Mouse (Mus musculus) forelimb bud, embryonic 11.5 days (tissue): Measurements from ENCODE around the gene Atp5s.
A peak's percentile ranks its signal among the peaks of the same experiment; 100 is the strongest.

ENCODE experiments used
- DNase-seq: peaks from one replicate; pipeline ENCODE4 v3.0.0-alpha.2; 2012; ENCODE audit warnings: low read depth, low spot score

Atp5s gene

GRCm38 (mm10) chr12:69732221-69732620, 7.5 kb downstream of the Atp5s start:
- DNase-seq: no peak

DNA sequence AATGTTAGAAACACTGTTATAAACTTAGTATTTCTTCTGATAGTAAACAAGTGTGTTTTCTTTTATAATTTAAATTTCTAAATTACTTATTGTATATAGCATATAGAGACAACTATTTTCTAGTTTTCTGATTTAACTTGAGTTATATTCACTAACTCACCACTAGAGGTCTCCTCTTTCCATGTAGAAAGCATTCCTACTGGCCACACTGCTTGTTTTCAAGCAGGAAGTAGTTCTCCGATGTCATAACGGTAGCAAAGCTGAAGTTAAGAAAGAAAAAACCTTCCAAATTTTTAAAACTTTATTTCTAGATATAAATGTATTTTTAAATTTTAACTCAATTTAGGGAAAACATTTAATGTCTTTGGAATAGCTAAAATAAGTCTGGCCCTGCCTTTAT, 8.8 kb downstream of the Atp5s start:
- DNase-seq: peak; percentile 37

GRCm38 (mm10) chr12:69733923-69734322, 9.2 kb downstream of the Atp5s start:
- DNase-seq: no peak

DNA sequence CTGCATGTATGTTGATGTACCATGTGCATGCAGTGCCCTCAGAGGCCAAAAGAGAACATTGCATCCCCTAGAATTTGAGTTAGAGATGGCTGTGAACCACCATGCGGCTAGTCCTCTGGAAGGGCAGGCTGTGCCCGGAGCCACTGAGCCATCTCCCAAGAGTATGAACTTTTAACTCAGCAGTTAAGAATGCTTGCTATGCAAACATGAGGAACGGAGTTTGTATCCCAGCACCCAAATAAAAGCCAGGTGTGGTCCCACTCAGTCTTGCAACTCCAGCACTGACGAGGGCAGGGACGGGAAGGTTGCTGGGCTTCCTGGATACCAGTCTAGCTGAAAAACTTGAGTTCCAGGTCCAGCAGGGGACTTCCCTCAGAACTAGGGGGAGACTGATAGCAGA, 17.2 kb downstream of the Atp5s start:
- no peak for DNase-seq

GRCm38 (mm10) chr12:69744138-69744537, 19.4 kb downstream of the Atp5s start:
- DNase-seq: no peak

- DNase-seq: peak; percentile 67
These were observed 27.2 kb downstream of the Atp5s start for GRCm38 (mm10) chr12:69751864-69752341.

DNA sequence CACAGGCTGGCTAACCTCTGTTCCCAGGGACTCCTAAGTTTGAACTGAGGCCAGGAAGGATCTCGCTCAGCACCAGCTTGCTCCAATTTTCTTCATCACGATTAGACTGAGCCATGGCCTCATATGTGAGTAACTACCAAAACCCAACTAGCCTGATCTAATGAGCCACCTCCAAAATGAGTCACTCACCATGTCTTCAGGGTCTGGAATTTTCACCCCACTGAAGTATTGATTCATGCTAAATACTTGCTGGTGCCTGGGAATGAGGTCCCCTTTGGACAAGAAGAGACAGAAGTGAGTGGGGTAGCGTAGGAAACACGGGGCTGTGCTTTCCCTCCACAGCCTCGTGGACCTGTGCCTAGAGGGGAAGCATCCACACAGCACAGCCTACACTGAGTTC, 29.2 kb downstream of the Atp5s start:
- no peak for DNase-seq

GRCm38 (mm10) chr12:69756015-69756414, 31.3 kb downstream of the Atp5s start:
- DNase-seq: no peak

GRCm38 (mm10) chr12:69757418-69758141, 32.8 kb downstream of the Atp5s start:
- DNase-seq: peak; percentile 43

GRCm38 (mm10) chr12:69758221-69759185, 33.8 kb downstream of the Atp5s start:
- DNase-seq: peak; percentile 28

DNA sequence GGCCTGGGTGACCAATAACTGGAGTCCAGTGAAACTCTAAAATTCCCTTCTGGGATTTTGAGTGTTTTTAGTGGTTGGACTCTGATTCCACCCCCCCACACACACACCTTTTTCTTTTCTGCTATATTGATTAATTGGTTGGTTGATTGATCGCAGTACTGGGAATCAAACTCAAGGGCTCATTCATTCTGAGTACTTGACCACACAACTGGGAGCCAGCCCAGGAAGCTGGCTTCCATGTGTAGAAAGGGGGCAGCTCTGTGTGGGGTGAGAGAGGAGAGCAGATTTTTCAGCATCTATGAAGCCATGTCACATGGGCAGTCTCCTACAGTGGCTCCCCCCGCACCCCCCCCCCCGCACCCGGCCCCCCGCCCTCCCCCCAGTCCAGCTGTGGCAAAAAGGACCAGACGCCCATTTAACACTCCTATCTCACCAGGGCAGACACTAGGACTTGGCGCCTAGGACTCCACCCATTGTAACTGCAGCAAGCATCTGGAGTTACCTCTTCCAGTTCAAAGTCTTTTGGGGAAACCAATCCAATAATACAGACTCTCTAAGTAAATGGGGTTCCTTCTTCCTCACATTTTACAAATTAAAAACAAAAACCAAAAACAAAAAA, 34.6 kb downstream of the Atp5s start:
- no peak for DNase-seq

GRCm38 (mm10) chr12:69760014-69760413, 35.3 kb downstream of the Atp5s start:
- DNase-seq: no peak

DNA sequence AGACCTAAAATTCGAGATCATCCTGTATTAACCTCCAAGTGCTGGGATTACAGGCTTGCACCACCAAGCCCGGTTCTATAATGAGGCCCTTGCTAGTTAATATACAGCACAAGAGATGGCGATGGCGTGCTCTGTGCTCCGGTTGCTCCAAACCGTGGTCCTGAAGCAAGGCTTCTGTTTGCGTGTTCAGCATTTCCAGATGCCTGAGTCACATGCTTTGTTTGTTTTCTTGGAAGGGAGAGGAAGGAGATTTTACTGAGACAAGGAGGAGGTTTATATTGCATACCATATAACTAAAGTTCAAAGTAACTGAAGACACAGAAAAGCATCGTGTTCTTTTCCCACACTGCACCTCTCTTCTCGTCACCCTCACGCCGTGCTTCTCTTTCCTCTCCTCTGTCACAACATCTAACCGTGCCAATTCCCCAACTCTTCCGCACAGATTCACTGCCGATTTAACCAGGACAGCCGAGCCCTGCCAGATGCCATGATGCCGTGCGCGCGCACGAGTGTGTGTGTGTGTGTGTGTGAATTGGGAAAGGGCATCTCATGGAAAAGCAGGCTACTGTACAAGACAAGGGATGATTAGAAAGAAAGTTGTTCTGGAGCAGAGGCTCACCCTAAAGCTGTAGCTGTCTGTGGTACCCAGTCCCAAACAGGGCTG, 36.1 kb downstream of the Atp5s start:
- no peak for DNase-seq

DNA sequence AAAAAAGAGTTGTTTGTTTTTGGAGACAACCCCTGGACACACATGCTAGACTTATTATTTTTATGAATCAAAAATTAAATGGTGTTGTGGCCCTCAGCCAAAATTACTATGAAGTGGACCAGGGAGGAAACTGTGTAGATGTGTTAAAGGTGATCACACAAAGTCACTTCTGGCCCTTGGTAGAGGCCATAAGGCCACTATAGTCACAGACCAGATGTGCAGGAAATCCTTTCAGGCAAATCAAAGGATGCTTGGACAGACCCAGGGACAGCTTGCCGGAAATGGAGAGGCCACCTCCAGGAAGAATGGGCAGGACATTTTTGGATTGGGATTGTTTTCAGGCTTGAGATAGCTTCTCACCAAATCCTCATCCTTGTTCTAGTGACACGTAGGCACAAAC, 36.9 kb downstream of the Atp5s start:
- no peak for DNase-seq

DNA sequence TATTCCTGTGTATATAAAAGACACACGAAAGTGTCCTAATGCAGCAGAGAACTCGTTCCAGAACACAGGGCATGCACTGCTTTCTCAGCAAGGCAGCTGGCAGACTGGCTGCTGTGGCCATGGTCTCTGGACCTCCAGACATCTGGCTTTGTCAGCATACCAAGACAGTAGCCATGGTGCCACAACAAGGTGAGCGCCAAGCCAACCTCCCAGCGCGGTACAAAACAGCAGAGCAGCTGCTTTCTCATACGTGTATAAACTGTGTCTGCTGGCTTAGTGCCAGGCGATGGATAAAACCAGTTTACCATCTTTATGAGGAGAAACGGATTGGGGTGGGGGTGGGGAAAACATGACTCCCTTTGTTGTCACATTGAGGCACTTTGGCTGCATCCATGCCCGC, 40.8 kb downstream of the Atp5s start:
- no peak for DNase-seq

GRCm38 (mm10) chr12:69766185-69766904, 41.6 kb downstream of the Atp5s start:
- DNase-seq: no peak

DNA sequence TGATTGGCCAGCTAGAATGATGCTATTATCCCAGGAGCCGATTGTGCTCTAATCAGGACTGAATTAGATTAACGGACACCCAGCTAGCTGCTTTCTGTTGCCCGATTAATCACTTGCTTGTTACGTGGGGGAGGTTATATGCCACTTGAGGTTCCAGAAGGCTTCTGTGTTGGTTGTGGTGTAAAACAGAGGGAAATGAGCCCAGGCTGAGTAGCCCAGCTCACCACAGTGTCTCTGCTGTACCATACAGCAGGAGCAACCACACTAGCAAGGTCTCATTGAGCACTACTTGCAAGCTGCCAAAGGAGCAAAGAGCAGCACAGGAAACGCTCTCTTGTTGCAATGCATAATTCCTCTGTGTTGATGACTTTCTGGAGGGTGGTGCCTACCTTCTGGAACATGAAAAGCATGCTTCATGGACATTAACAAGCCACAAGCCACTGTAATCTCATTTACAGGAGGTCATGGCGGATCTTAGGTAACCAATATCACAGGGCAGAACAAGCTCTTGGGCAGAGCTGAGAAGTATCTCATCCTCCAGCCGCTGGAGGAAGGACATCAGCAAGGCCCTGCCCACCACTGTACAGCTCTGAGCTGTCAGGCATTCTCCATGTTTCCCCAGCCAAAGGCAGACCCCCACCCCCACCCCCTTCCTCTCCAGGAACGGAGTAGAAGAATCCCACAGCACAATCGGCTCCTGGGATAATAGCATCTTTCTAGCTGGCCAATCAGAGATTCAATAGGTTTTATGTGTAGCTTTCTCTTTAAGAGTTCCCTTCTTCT, 42.9 kb downstream of the Atp5s start:
- no peak for DNase-seq

DNA sequence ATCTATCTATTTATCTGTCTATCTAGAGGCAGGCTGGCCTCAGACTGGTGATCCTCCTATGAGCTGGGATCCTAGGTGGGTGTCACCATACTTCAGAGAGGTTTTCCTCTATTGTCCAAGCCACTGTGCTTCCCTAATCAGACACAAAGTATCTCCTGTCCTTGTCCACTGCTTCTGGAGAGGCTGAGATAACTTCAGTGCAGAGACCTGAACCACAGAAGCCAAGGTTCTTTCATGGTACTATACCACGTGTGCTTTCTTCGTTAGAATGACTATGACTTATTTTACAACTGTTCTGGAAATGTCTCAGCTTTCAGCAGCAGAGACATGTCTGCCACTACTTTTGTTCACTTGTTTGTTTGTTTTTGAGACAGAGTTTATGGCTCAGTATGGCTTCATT, 44.1 kb downstream of the Atp5s start:
- no peak for DNase-seq

DNA sequence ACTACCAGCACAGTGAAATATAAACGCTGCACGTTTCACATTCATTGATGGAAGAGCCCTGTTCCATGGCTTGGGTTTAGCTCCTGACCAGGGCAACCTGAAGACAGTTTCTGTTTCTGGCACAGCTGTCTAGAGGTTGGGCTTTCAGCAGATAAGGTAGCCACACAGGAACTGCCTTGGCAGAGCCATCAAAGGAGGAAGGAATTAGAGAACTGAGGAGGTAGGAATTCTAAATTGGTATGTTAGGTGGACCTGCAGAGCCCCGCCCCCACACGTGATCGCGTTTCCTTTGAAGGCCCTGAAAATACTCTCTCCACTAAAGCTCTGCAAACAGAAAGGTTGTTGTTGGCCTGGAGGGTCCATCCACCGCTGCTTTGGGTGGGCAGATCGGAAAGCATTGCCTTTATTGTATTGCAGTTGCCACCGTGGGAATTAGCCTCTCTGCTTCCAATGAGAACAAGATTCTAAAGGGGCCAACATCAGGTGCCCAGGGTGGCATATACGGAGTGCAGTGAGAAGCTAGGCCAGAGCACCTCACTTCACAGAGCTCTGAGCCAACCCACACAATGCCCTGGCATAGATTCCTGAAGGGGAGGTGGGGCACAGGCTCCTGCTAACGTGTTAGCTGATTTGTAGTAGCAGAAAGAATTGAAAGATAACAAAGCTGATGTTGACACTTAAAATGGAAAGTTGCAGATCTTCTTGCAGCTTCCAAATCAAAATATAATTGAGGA, 52.0 kb downstream of the Atp5s start:
- no peak for DNase-seq

DNA sequence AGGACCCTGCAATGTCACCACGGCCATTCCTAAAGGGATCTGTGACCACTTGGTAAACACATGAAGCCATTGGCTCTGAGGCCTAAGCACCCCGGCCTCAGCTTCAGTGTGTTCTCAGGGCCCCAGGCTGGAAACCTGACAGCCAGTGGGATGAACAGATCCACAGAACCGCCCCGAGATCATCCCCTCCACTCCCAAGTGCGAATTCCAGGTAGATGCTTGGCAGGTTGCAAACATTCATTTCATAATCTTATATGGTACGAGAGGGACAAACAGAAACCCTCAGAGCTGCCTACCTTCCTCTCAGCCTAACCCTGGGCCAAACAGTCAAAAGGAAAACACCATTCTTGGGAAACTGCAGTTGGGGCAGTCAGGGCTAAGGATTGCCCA, 52.6 kb downstream of the Atp5s start:
- no peak for DNase-seq
